Mouse (Mus musculus): ENCODE measurements around the gene Ddx47.

Ddx47 gene

DNA sequence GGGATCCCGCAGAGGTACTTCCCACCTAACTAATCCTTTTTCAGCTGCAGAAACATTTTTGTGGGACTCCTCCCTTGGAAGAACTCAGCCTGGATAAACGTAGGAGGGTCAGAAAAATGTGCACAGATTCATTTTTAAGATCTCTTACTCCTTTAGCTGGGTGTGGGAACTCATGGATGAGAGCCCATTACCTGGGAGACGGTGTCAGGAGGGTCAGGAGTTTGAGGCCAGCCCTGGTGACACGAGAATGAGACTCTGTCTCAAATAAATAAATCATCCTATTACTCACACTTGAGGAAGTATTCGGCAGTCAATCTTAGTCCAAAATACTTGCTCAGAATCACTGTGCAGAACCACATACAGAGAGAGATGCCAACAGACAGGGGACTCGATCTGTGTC, 58.4 kb downstream of the Ddx47 start:
- no peak for DNase-seq (ENCODE audit: low read depth, low spot score)

DNA sequence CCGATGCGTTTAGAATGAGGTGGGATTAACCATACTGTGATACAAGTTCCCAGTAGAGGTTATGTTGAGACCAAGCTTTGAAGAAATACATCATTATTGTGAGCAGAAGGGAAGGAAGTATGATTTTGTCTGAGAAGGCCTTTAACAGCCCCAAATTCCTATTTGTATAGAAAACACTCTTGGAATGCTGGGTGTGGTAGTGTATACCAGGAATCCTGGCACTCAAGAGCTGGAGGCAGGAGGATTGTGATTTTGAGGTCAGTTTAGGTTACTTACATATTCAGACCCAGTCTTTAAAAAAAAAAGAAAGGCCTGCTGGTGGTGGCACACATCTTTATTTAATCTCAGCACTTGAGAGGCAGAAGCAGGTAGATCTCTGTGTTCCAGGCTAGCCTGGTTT, 58.9 kb downstream of the Ddx47 start:
- no peak for DNase-seq (ENCODE audit: low read depth, low spot score)
